Mouse (Mus musculus): Measurements from ENCODE around the gene Tmem131l. TPM values are rescaled to one million over a fixed set of nuclear protein-coding genes. Genes with fewer than 3 reads are reported as not detected.

Gene Tmem131l
- total and polyA plus RNA-seq, 3 experiments: 9.6 to 39.6 TPM; not detected in 1

GRCm38 (mm10) chr3:84039646-84040475 is at the start of gene Tmem131l (continued):
- peak; percentile 24; the same call in 1 of the 2 replicates for TF ChIP-seq MAZ (IDR thresholded peaks at IDR 0.05; ENCODE audit: low read depth, low read length)
- TF ChIP-seq ZC3H11A (IDR thresholded peaks at IDR 0.05; ENCODE audit: low read depth, low read length): no peak
- TF ChIP-seq GABPA (IDR thresholded peaks at IDR 0.05; ENCODE audit: low read depth, low read length): no peak
- peak; percentile 83; the same call in 1 of the 2 replicates for TF ChIP-seq POLR2AphosphoS2 (IDR thresholded peaks at IDR 0.05; ENCODE audit: low read length)

- no peak for TF ChIP-seq TAL1 (IDR thresholded peaks at IDR 0.05; ENCODE audit: low read length)
- TF ChIP-seq RAD21 (IDR thresholded peaks at IDR 0.05; ENCODE audit: low read depth, low read length): no peak
- no peak for TF ChIP-seq TBP (IDR thresholded peaks at IDR 0.05; ENCODE audit: low read depth, low read length)
- no peak for TF ChIP-seq RCOR1 (IDR thresholded peaks at IDR 0.05; ENCODE audit: low read depth, low read length)
- TF ChIP-seq GATA1 (IDR thresholded peaks at IDR 0.05; ENCODE audit: low read depth, low read length): no peak
- no peak for TF ChIP-seq TCF12 (IDR thresholded peaks at IDR 0.05; ENCODE audit: low read depth, low read length)
- TF ChIP-seq USF2 (IDR thresholded peaks at IDR 0.05; ENCODE audit: borderline replicate concordance in 1 of 2, insufficient read depth in 1 of 2, low read depth in 1 of 2, low read length in 2 of 2): no peak
- TF ChIP-seq GABPA (IDR thresholded peaks at IDR 0.05; ENCODE audit: low read depth, low read length): no peak
- no peak for TF ChIP-seq JUND (IDR thresholded peaks at IDR 0.05; ENCODE audit: low read depth, low read length)
- TF ChIP-seq ZKSCAN1 (IDR thresholded peaks at IDR 0.05; ENCODE audit: low read depth, low read length): no peak
- TF ChIP-seq ETS1 (IDR thresholded peaks at IDR 0.05; ENCODE audit: low read depth, low read length): no peak
- no peak for TF ChIP-seq ZMIZ1 (IDR thresholded peaks at IDR 0.05; ENCODE audit: low read depth, low read length)
- Histone ChIP-seq H3K4me1 (ENCODE audit: control insufficient read depth in 1 of 2, insufficient read depth in 2 of 2, low read length in 2 of 2) (no peaks in the 10 kb centered on the region), H3K27ac (ENCODE audit: control insufficient read depth, low read depth, low read length) (no peak overlapping the region), H3K4me3 (ENCODE audit: control insufficient read depth in 1 of 2, insufficient read depth in 1 of 2, low read depth in 2 of 2, low read length in 2 of 2) (no peak overlapping the region), H3K9me3 (replicated peaks; ENCODE audit: insufficient read depth, low read length) (no peaks in the 10 kb centered on the region), H3K79me2 (ENCODE audit: control insufficient read depth, insufficient read depth, low read length, poor library complexity) (no peaks in the 10 kb centered on the region), H3K9ac (ENCODE audit: control insufficient read depth, low read depth, low read length, poor library complexity, severe bottlenecking) (no peak overlapping the region), H3K36me3 (ENCODE audit: control insufficient read depth in 1 of 2, insufficient read depth in 2 of 2, low read length in 2 of 2) (no peaks in the 10 kb centered on the region), H3K27me3 (ENCODE audit: control insufficient read depth in 1 of 2, insufficient read depth in 2 of 2, low read length in 2 of 2) (no peaks in the 10 kb centered on the region)
- no peak for DNase-seq (ENCODE audit: low read depth, low spot score)
Observed at GRCm38 (mm10) chr3:84086921-84087320, 46.9 kb upstream of the Tmem131l start.

- H3K27me3 ChIP-seq (ENCODE audit: control insufficient read depth in 1 of 2, insufficient read depth in 2 of 2, low read length in 2 of 2): no peaks in the 10 kb centered on the region
- H3K4me3 ChIP-seq (ENCODE audit: control insufficient read depth in 1 of 2, insufficient read depth in 1 of 2, low read depth in 2 of 2, low read length in 2 of 2): no peak overlapping the region
- H3K79me2 ChIP-seq (ENCODE audit: control insufficient read depth, insufficient read depth, low read length, poor library complexity): no peaks in the 10 kb centered on the region
- H3K9ac ChIP-seq (ENCODE audit: control insufficient read depth, low read depth, low read length, poor library complexity, severe bottlenecking): no peak overlapping the region
- TF ChIP-seq ETS1 (IDR thresholded peaks at IDR 0.05; ENCODE audit: low read depth, low read length): no peak
- no peak for TF ChIP-seq MYB (IDR thresholded peaks at IDR 0.05; ENCODE audit: low read depth, low read length)
- no peak for TF ChIP-seq NELFE (IDR thresholded peaks at IDR 0.05; ENCODE audit: low read depth, low read length)
- TF ChIP-seq JUND (IDR thresholded peaks at IDR 0.05; ENCODE audit: low read depth, low read length): no peak
- no peak for TF ChIP-seq USF2 (IDR thresholded peaks at IDR 0.05; ENCODE audit: borderline replicate concordance in 1 of 2, insufficient read depth in 1 of 2, low read depth in 1 of 2, low read length in 2 of 2)
- no peak for TF ChIP-seq POLR2AphosphoS2 (IDR thresholded peaks at IDR 0.05; ENCODE audit: low read length)
- no peak for TF ChIP-seq ZKSCAN1 (IDR thresholded peaks at IDR 0.05; ENCODE audit: low read depth, low read length)
- TF ChIP-seq MAX (IDR thresholded peaks at IDR 0.05; ENCODE audit: low read length): no peak
- no peak for TF ChIP-seq TBP (IDR thresholded peaks at IDR 0.05; ENCODE audit: low read depth, low read length)
- no peak for TF ChIP-seq POLR2A (IDR thresholded peaks at IDR 0.05; ENCODE audit: control insufficient read depth in 1 of 2, insufficient read depth in 1 of 2, low read depth in 1 of 2, low read length in 2 of 2, poor library complexity in 1 of 2)
- no peak for TF ChIP-seq USF1 (IDR thresholded peaks at IDR 0.05; ENCODE audit: low read depth, low read length)
- no peak for TF ChIP-seq UBTF (IDR thresholded peaks at IDR 0.05; ENCODE audit: borderline replicate concordance, insufficient read depth, low read depth, low read length)
- no peak for TF ChIP-seq GABPA (IDR thresholded peaks at IDR 0.05; ENCODE audit: low read depth, low read length)
- TF ChIP-seq MYC (IDR thresholded peaks at IDR 0.05; ENCODE audit: low read depth, low read length): no peak
- no peak for TF ChIP-seq ZC3H11A (IDR thresholded peaks at IDR 0.05; ENCODE audit: low read depth, low read length)
- no peak for TF ChIP-seq MXI1 (IDR thresholded peaks at IDR 0.05; ENCODE audit: low read depth, low read length)
- no peak for TF ChIP-seq POLR2AphosphoS5 (IDR thresholded peaks at IDR 0.05; ENCODE audit: borderline replicate concordance, low read depth, low read length)
- TF ChIP-seq ELF1 (IDR thresholded peaks at IDR 0.05; ENCODE audit: low read depth, low read length): no peak
- no peaks in the 10 kb centered on the region for H3K36me3 ChIP-seq (ENCODE audit: control insufficient read depth in 1 of 2, insufficient read depth in 2 of 2, low read length in 2 of 2)
- no peaks in the 10 kb centered on the region for H3K4me1 ChIP-seq (ENCODE audit: control insufficient read depth in 1 of 2, insufficient read depth in 2 of 2, low read length in 2 of 2)
- DNase-seq (ENCODE audit: low read depth, low spot score): no peak
- H3K27ac ChIP-seq (ENCODE audit: control insufficient read depth, low read depth, low read length): no peak overlapping the region
- H3K9me3 ChIP-seq (replicated peaks; ENCODE audit: insufficient read depth, low read length): no peaks in the 10 kb centered on the region
Observed at GRCm38 (mm10) chr3:84086337-84086736, 46.4 kb upstream of the Tmem131l start.

All from MEL (cell line).